Mouse (Mus musculus) gastrocnemius, adult 18-20 months (tissue): ENCODE measurements at regions not wholly inside any gene's neighbourhood (a gene's known extent, or its start where the extent isn't known, plus 50 kb on each side); places are given as distances from the start of the nearest gene placed in this dataset.
"Not testable (repeated sequence)": the region's sequence is repeated elsewhere in the genome, so short reads cannot be mapped to it uniquely, and the experiment has no call there.

ENCODE experiments used
- DNase-seq: peaks from one replicate; pipeline ENCODE4 v3.0.0; 2021; ENCODE audit warnings: low spot score

DNA sequence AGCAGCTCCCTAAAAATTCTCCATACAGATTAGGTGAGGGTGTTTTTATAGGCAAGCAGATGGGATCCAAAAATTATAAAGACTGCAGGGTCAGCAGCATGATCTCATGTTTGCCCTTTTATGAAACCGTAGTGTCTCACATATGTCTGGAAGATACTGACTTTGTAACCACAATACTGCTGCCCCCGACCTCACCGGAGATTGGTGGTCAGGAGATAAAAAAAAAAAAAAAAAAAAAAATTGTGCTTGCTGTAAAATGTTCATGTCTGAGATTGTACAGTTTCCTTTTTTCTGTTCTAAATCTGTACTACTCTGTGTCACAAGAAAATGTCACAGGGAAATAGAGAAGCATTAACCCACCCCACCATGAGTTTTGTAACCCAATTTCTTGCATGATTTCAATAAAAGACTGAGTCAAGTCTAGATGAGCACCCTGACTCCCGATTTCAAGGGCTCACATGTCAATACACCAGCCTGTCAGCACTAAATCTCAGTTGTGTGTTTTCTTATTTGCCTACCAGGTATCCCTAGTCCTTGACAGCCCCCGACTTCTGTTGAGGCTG, 169.5 kb upstream of the Ipo5 start:
- no peak for DNase-seq

- no peak for DNase-seq
Observed at GRCm38 (mm10) chr14:120754011-120754410, 157.0 kb upstream of the Ipo5 start.

DNA sequence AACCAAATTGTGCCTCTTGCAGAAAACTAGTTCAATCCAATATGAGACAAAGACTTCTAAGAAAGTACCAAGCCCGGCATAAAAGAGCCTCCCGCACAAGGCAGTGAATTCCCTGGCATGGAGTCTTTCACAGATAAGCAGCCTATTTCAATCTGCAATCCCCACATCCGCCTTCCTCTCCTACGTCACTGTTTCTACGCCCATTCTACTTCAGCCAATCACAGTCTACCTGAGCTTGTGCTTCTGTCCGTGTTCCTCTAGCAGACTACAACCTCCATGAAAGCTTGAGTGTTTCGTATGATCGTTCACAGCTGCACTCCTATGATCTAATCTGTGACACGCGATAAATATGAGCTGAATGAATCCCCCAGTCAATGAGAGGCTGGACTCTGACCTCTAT, 155.6 kb upstream of the Ipo5 start:
- no peak for DNase-seq

GRCm38 (mm10) chr14:120758200-120758830, 152.7 kb upstream of the Ipo5 start:
- no peak for DNase-seq

GRCm38 (mm10) chr14:120762168-120762567, 148.9 kb upstream of the Ipo5 start:
- no peak for DNase-seq

DNA sequence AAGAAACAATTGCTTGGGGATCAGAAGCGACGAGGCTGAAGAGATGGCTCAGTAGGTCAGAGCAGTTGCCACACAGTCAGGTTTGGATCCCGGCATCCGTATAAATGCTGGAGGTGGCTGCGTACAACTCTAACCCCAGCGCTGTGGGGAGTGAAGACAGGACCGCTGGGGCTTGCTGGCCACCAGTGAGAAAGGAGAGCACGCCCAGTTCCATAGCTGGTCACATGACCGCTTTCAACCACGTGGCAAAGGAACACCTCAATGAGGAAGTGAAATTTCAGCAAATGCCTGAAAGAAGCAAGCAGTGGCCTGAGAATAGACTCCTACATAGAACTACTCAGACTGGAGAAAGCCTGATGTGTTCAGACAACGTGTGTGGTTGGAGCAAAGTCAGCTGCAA, 148.3 kb upstream of the Ipo5 start:
- DNase-seq: no peak

DNA sequence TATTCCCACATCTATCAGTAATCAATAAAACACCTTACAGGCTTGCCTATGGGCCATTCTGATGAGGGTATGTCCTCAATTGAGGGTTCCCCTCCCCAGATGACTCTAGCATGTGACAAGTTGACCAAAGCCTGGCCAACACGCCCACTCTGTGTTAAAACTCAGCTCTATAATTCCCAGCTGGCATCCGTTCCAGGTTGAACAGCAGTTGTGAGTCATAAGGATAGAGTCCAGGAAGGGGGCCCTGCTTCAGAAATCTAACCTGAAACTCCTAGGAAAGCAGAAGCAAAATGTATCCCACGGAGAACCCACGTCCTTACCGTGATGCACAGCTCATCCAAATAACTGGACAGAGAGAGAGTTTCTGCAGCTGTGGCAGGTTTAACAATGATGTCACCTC, 147.2 kb upstream of the Ipo5 start:
- DNase-seq: no peak

- DNase-seq: no peak
Observed at GRCm38 (mm10) chr14:120764386-120764785, 146.6 kb upstream of the Ipo5 start.

GRCm38 (mm10) chr14:120766451-120766850, 144.6 kb upstream of the Ipo5 start:
- DNase-seq: no peak

DNA sequence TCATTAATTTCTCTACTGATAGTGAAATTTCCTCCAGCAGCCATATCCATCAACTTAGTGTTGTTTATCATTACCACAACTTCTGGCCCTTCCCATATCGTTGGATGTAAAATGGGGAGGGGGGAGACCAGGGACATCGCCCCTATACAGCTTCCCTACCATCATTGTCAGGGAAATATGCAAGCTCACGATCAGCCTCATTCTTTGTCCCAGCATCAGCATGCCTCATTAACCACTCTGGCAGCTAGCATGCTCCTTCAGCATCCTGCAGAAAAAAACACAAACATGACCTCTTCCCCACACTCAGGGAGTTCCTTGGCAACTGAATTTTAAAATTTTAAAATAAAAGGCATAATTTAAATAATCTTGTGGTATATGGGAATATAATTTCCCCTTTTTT, 140.4 kb upstream of the Ipo5 start:
- no peak for DNase-seq

GRCm38 (mm10) chr14:120773001-120773400, 138.0 kb upstream of the Ipo5 start:
- not testable (repeated sequence) for DNase-seq

DNA sequence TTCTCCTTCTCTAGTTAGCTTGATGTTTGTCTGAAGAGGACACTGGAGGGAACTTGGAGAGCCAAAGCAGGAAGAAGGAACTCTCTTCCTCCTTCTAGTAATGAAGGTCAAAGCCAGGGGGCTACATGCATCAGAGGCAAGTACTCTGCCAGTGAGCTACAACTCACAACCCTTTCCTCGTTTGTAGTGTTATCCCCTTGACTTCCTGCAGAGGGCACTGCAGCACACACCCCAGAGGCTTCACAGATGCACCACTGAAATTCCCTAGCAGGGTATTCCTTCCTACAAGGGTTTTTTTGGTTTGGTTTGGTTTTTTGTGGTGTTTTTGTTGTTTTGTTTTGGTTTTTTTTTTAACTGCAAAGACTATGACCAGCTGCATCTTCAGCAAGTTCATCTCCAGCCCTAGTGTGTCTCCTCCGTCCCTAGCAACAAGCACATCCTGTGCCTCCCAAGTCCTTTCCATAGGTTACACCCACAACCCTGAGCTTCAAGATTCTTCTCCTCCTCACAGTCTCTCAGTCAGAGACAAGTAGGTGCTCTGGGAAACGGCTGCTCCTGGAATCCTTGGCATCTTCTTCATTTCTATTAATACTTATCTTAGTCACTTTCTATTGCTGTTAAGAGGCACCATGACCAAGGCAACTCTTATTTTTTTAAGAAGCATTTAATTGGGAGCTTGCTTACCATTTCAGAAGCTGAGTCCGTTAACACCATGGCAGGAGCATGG, 119.0 kb upstream of the Ipo5 start:
- DNase-seq: no peak

DNA sequence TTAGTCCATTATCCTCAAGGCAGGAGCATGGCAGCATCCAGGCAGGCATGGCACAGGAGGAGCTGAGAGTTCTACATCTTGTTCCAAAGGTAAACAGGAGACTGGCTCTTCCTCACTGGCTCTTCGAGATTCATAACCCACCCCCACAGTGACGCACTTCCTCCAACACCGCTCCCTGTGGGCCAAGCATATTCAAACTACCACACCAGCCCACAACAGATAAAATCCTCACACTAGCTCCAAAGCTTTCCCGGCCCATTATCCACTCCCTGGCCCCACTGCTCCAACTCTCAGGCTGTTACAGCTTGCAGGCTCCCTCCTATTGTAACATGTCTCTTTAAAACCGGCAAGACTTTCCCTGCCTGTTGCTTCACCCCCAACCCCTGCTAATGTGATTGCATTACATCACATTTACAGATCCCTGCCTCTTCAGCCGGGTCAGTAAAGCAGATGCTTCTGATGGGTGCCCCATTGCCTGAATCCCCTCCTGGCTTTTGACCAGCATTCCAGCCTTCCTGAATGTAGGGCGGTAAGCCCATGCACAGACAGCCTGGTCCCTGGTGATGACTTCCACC, 113.0 kb upstream of the Ipo5 start:
- DNase-seq: no peak

GRCm38 (mm10) chr14:120803191-120803590, 107.8 kb upstream of the Ipo5 start:
- no peak for DNase-seq

DNA sequence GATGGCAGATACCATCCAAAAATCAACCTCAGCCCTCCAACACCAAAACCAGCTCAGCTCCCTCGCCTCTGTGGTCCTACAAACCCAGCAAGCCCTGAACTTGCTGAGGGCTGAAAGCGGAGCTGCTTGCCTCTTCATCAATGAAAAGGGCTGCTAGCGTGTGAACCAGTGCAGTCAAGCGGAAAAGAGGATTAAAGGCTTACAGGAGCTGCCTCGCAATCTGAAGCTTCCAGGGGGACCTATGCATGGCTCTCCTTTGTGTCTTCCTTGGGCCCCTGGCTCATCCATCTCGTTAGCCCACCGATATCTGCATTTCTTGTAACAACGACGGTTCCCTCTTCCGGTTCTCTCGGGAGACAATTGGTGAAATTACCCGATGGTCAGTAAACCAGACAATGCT, 107.3 kb upstream of the Ipo5 start:
- DNase-seq: no peak

DNA sequence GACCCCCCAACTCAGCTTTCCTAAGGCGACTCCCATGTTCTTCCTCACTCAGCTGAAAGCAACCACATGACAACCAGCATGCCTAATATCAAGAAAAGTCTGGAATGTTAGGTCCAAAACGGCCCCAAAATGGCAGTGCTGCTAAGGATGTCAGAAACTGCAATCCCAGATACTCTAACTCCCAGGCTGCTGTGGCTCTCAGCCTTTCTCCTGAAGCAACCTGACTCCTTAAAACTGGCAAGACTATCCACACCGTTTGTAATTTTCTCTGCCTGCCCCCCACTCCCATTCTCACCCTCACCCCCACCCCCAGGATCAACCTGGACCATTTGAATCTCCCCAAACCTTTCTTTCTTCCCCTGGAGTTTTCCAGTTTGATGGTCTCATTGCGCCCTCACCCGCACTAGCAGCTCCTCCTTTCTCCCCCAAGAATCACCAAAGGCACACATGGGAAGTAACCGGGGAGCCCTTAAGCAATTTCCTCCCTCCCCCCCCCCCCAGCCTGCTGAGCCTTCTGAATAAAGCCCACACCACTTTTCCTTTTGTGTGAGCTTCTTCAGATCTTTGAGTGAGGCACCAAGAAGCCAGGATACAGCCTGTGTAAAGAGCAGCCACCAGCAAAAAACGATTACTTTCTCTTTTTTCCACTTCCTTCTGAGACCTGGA, 106.7 kb upstream of the Ipo5 start:
- no peak for DNase-seq

DNA sequence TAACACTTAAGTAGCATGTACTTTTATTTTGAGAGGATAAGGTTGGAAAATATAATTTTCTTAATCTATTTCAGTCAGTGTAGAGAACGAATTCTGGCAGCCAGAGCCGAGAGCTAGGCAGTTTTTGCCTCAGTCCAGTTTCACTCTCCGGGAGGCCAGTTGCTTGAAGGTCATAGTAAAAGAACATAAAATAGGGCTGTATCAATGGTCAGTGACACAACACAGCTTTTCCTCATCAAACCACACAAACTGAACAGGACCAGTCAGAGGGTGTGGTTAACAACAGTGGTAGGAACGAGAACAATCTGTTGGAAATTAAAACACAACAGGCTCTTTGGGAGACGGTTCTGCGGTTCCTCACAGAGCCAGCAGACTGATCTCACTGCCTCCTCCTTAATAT, 105.9 kb upstream of the Ipo5 start:
- no peak for DNase-seq

DNA sequence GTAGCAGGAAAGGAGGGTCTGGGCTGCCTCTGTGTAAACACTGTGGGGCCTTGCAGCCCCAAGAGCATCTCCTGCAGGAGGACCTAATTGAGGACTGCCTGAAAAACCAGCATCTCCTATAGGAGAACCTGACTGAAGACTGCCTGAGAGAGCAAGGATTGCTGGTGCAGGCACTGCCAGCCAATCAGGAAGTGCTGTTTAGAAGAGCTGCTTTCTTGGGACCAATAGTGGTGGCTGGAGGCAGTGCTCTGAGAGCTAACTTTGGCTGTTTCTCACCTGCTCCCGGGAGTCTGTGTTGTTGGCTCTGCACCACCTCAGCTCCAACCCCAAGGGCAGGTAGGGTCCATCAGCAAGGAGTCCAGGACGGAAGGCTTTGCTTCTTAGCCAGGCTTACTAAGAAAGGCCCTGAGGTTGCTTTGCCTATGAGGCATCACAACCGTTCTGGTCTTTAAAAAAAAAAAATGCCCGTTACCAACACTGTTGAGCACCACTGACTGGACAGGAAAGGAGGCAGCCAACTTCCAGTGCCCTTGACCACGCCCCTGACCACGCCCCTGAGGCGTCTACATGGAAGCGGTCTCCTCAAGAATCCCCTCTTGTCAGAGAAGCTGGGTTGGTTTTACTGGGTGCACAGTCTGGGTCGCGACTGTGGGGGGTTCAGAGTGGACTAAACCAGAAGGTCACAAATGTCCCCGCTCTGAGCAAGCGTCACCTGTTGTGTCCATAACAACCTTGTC, 105.0 kb upstream of the Ipo5 start:
- DNase-seq: not testable (repeated sequence)

GRCm38 (mm10) chr14:120806553-120806893, 104.5 kb upstream of the Ipo5 start:
- no peak for DNase-seq

- DNase-seq: no peak
Observed at GRCm38 (mm10) chr14:120809321-120809720, 101.7 kb upstream of the Ipo5 start.

DNA sequence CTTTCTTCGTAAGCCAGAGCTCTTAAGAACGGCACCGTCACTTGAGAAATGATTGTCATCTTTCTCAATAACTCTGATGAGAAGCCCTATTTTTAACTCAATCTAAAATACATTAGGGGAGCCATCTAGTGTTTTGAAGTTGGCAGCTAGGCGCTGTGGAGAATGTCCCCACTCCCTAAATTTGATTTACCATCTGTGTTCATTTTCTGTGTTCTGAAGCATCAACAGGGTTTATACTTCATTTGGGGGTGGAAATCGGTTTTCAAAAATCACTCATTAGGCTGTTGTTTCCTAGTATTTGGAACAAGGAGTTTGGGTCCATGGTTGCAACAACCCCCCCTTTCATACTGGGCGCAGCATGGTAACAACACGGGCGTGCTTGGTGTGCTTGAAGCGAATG, 97.1 kb upstream of the Ipo5 start:
- no peak for DNase-seq

- not testable (repeated sequence) for DNase-seq
Observed at GRCm38 (mm10) chr14:120815126-120815525, 95.9 kb upstream of the Ipo5 start.
